Mouse (Mus musculus) stomach, embryonic 16.5 days (tissue): Measurements from ENCODE around the gene Il33. TPM values are rescaled to one million over a fixed set of nuclear protein-coding genes. Genes with fewer than 3 reads are reported as not detected.

ENCODE experiments used
- ATAC-seq: fragments of 200-750 bp; cut with Nextera tagmentation; 2 replicates; pipeline ENCODE4 v1.8.0; 2017; ENCODE audit warnings: moderate number of reproducible peaks, moderate TSS enrichment; ENCODE audit not compliant: insufficient read depth, low FRiP score
- H3K27ac ChIP-seq: fragments of 300-500 bp; sonication (generic); 2 replicates; pipeline ENCODE4 v1.5.1; 2014; ENCODE audit warnings: low read length
- H3K27me3 ChIP-seq: fragments of 300-500 bp; sonication (generic); 2 replicates; pipeline ENCODE4 v1.6.1; 2014; ENCODE audit warnings: low read length, control low read depth, mixed read lengths; ENCODE audit not compliant: control insufficient read depth, insufficient read depth
- H3K36me3 ChIP-seq: fragments of 300-500 bp; sonication (generic); 2 replicates; pipeline ENCODE4 v1.6.1; 2014; ENCODE audit warnings: low read length; ENCODE audit not compliant: control insufficient read depth, insufficient read depth
- H3K4me1 ChIP-seq: fragments of 300-500 bp; sonication (generic); 2 replicates; pipeline ENCODE4 v1.6.1; 2014; ENCODE audit warnings: low read length, control low read depth, mixed read lengths; ENCODE audit not compliant: control insufficient read depth, insufficient read depth
- H3K4me2 ChIP-seq: fragments of 300-500 bp; sonication (generic); 2 replicates; pipeline ENCODE4 v1.6.1; 2014; ENCODE audit warnings: low read depth, low read length, mixed read lengths
- H3K4me3 ChIP-seq: fragments of 300-500 bp; sonication (generic); replicated peaks from 2 replicates; pipeline ENCODE4 v1.5.1; 2014; ENCODE audit warnings: mild to moderate bottlenecking, low read length
- H3K9ac ChIP-seq: fragments of 300-500 bp; sonication (generic); 2 replicates; pipeline ENCODE4 v1.6.1; 2014; ENCODE audit warnings: low read length
- H3K9me3 ChIP-seq: fragments of 300-500 bp; sonication (generic); replicated peaks from 2 replicates; pipeline ENCODE4 v1.6.1; 2016; ENCODE audit warnings: low read length, control low read depth; ENCODE audit not compliant: control insufficient read depth
- WGBS: fragments of 180-500 bp; shearing (Covaris S2); extraction: QIAGEN DNeasy Blood & Tissue Kit; methylation state at CpG from one replicate; pipeline ENCODE4 v1.1.7; 2014; 5-methylcytosine and 5-hydroxymethylcytosine counted together
- polyA plus RNA-seq: library from polyadenylated mRNA; unstranded; fragments of >200 nt; fragmentation: Nextera tagmentation; extraction: Ambion mirVana; gene quantifications from 2 replicates; pipeline ENCODE4 v1.2.1, GENCODE M21; 2015

The Il33 gene
- polyA plus RNA-seq, 1 experiment from 2014 or later = 15.0 TPM

DNA sequence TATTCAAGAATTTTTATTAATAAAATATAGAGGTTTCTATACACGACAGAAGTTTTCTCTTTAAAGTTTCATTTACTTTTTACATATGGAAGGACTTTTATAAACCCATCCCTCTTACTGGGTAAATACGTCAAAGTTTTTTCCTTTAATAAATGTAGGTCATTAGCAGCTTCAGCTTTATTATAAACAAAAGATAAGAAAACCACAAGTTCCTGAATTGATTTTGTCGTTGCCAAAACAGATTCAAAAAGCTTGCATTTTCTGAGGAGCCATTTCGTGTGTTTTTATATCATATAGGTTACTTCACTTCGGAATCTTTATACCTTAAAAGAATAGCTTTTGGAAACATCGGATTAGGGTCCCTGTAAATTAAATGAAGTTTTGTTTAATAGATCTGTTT lies 76.6 kb downstream of the Il33 start:
- no peak overlapping the region for H3K9ac ChIP-seq
- no peak for ATAC-seq
- no peaks in the 10 kb centered on the region for H3K4me1 ChIP-seq
- no peak overlapping the region for H3K27ac ChIP-seq
- no peak overlapping the region for H3K4me2 ChIP-seq
- 45% methylated on average over 6 of the region's 6 CpGs for WGBS
- H3K36me3 ChIP-seq = no peaks in the 10 kb centered on the region
- no peaks in the 10 kb centered on the region for H3K9me3 ChIP-seq
- no peaks in the 10 kb centered on the region for H3K27me3 ChIP-seq
- H3K4me3 ChIP-seq = no peak overlapping the region

- 95% methylated on average over 9 of the region's 9 CpGs for WGBS
- ATAC-seq = no peak
- no peak within 1 kb of the TSS for H3K4me2 ChIP-seq
Observed at GRCm38 (mm10) chr19:30003621-30004020, 78.7 kb downstream of the Il33 start, which contains the start of gene Trpd52l3. Gene Trpd52l3, plus strand, starts transcription at chr19:30003790.

GRCm38 (mm10) chr19:30006371-30006770 lies 81.5 kb downstream of the Il33 start:
- no peak for ATAC-seq
- no peaks in the 10 kb centered on the region for H3K36me3 ChIP-seq

More at GRCm38 (mm10) chr19:30003621-30004020, 78.7 kb downstream of the Il33 start, which contains the start of gene Trpd52l3:
- Histone ChIP-seq H3K9me3 (no peaks in the 10 kb centered on the region), H3K9ac (no peak within 1 kb of the TSS), H3K4me1 (no peaks in the 10 kb centered on the region), H3K27me3 (no peaks in the 10 kb centered on the region), H3K36me3 (no peaks in the 10 kb centered on the region), H3K27ac (no peak within 1 kb of the TSS), H3K4me3 (no peak within 1 kb of the TSS)

More at GRCm38 (mm10) chr19:30006371-30006770, 81.5 kb downstream of the Il33 start:
- no peak overlapping the region for H3K4me3 ChIP-seq
- no peaks in the 10 kb centered on the region for H3K4me1 ChIP-seq
- H3K9ac ChIP-seq = no peak overlapping the region
- H3K27me3 ChIP-seq = no peaks in the 10 kb centered on the region; the same call in 1 of the 2 replicates
- no peaks in the 10 kb centered on the region for H3K9me3 ChIP-seq
- no peak overlapping the region for H3K4me2 ChIP-seq
- 69% methylated on average over 3 of the region's 3 CpGs for WGBS
- H3K27ac ChIP-seq = no peak overlapping the region

Other genes with a start within 250 kb of the Il33 start
- gene Mlana, start 227.3 kb upstream of the Il33 start, polyA plus RNA-seq = not detected in 2 replicates
- gene 9930021J03Rik, start 119.1 kb upstream of the Il33 start, polyA plus RNA-seq = 3.6 and 3.7 TPM in 2 replicates
- gene Ranbp6, start 112.1 kb upstream of the Il33 start, polyA plus RNA-seq = 16.6 and 17.4 TPM in 2 replicates
- not detected in 2 replicates for gene Trpd52l3, start 78.7 kb downstream of the Il33 start, polyA plus RNA-seq
- gene Uhrf2, start 105.4 kb downstream of the Il33 start, polyA plus RNA-seq = 53.2 and 56.9 TPM in 2 replicates